Mouse (Mus musculus): ENCODE results near the gene Notch2.

Notch2 gene

DNA sequence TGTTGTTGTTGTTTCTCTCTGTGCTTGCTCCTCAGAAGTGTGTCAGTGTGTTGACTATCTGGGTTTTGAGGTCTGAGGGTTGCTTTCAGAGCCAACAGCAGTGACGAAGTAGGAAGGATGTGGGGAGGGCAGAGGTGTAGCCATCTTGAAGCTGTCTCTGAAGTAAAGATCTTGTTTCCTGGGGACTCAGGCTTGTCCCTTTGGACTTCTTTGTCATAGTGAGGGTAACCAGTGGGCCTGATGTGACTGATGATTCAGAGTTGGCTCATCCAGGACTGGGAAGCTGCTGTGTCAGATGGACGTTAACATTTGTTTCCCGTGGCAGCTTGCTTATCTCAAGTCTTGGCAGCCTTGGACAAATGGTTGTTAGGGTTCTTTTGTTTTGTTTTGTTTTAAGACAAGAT lies 14.0 kb downstream of the Notch2 start:
- no peak for ATAC-seq (ENCODE audit: insufficient number of reproducible peaks, low FRiP score, low TSS enrichment)

GRCm38 (mm10) chr3:98028072-98028471 lies 14.7 kb downstream of the Notch2 start:
- ATAC-seq (ENCODE audit: insufficient number of reproducible peaks, low FRiP score, low TSS enrichment): no peak

- ATAC-seq (ENCODE audit: insufficient number of reproducible peaks, low FRiP score, low TSS enrichment): no peak
Measured at GRCm38 (mm10) chr3:98028936-98029335, 15.6 kb downstream of the Notch2 start.

- no peak for ATAC-seq (ENCODE audit: insufficient number of reproducible peaks, low FRiP score, low TSS enrichment)
Measured at GRCm38 (mm10) chr3:98031104-98031503, 17.8 kb downstream of the Notch2 start.

GRCm38 (mm10) chr3:98032191-98032590 lies 18.9 kb downstream of the Notch2 start:
- no peak for ATAC-seq (ENCODE audit: insufficient number of reproducible peaks, low FRiP score, low TSS enrichment)

- ATAC-seq (ENCODE audit: insufficient number of reproducible peaks, low FRiP score, low TSS enrichment): no peak
Measured at GRCm38 (mm10) chr3:98032944-98033343, 19.6 kb downstream of the Notch2 start.

- ATAC-seq (ENCODE audit: insufficient number of reproducible peaks, low FRiP score, low TSS enrichment): no peak
Measured at GRCm38 (mm10) chr3:98034622-98035593, 21.6 kb downstream of the Notch2 start.

- ATAC-seq (ENCODE audit: insufficient number of reproducible peaks, low FRiP score, low TSS enrichment): no peak
Measured at GRCm38 (mm10) chr3:98036161-98036560, 22.8 kb downstream of the Notch2 start.

- ATAC-seq (ENCODE audit: insufficient number of reproducible peaks, low FRiP score, low TSS enrichment): no peak
Measured at GRCm38 (mm10) chr3:98037151-98037550, 23.8 kb downstream of the Notch2 start.

GRCm38 (mm10) chr3:98038658-98039057 lies 25.3 kb downstream of the Notch2 start:
- ATAC-seq (ENCODE audit: insufficient number of reproducible peaks, low FRiP score, low TSS enrichment): no peak

DNA sequence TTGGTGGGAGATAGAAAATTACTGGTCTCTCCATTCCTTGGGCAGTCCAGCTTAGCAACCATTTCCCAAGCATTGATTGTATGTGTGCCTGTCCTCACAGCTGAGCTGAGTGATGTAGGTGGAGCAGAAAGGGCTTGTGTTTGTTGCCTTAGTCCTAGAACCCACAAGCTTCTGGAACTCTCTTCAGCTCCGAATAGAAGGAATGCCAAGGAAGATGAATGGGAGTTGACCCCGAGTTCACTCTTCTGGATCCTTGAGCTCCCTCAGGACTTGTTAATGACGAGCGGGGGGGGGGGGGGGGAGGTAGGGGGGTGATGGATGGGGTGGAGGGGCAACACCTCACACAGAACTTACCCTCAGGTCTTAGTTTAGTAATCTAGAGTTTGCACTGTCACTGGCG lies 25.9 kb downstream of the Notch2 start:
- no peak for ATAC-seq (ENCODE audit: insufficient number of reproducible peaks, low FRiP score, low TSS enrichment)

DNA sequence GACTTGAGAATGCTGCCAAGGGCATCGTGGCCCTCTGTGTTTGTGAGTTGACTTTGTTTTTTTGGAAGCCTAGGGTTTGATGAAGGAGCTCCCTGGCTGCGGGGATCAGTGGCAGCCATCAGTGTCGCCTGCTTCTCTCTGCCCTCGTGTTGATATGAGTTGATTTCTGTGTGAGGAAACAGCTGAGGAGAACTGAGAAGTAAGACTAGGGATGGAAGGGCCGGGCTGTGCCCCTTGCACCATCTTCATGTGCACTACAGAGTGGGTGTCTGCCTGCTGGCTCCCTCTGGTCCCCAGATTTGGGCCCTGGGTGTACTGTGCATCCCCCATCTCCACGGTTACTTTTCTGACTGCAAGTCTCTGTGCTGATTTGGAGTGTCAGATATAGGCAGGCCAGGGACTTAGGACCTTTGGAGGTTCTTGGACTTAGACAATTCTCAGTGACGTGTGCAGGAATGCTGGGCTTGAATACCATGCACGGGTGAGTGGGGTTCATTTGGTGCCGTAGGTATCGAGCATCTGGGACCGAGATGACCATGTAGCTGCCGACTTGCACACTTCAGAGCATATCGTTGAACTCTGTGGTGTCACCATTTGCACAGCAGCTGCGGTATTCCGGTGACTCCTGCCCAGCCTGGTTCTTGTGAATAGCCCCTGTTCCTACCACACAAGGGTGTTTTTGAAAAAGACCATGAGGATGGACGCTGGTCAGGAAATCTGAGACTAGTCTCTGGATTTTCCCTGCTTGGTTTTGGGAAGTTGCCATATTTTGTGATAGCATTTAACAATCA lies 26.5 kb downstream of the Notch2 start:
- no peak for ATAC-seq (ENCODE audit: insufficient number of reproducible peaks, low FRiP score, low TSS enrichment)

DNA sequence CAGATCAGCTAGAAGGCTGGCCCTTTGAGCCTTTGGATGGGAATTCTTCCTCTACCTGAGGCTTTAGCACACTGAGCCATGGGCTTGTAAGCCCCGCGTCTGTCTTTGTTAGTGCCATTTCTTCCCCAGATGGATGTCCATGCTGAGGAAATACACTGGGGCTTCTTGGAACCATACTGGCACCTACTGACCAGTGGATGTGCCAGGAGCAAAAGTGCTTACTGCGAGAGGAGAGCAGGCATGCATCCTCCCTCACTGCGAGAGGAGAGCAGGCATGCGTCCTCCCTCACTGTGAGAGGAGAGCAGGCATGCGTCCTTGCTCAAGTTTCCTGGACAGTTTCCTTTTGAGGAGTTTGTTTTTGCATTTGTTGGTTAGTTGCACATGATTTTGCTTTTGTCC lies 27.5 kb downstream of the Notch2 start:
- no peak for ATAC-seq (ENCODE audit: insufficient number of reproducible peaks, low FRiP score, low TSS enrichment)

- no peak for ATAC-seq (ENCODE audit: insufficient number of reproducible peaks, low FRiP score, low TSS enrichment)
Measured at GRCm38 (mm10) chr3:98042301-98042700, 29.0 kb downstream of the Notch2 start.

DNA sequence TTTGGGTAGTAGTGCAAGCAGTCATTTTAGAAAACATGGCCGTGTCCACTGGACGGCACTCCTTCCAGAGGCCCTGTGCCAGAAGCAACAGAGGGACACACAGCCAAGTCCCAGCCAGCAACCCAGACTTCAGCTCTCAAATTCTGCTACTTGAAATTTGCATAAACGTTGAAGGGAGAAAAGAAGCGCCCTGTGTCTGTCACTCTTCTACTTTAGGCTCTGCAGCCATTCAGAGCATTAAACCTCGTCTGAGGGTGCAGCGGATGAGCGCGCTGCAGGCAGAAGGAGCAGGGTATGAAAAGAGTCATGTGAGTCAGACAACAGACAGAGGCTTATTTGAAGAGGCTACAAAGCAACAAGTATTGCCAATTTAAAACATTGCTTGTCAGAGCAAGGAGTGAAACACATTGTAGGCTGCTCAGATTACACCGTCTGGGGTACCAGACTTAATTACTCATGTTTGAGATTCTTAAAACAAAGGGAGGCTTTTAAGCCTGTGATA lies 29.7 kb downstream of the Notch2 start:
- no peak for ATAC-seq (ENCODE audit: insufficient number of reproducible peaks, low FRiP score, low TSS enrichment)

- ATAC-seq (ENCODE audit: insufficient number of reproducible peaks, low FRiP score, low TSS enrichment): no peak
Measured at GRCm38 (mm10) chr3:98043669-98044068, 30.3 kb downstream of the Notch2 start.

- ATAC-seq (ENCODE audit: insufficient number of reproducible peaks, low FRiP score, low TSS enrichment): no peak
Measured at GRCm38 (mm10) chr3:98044768-98045368, 31.5 kb downstream of the Notch2 start.

DNA sequence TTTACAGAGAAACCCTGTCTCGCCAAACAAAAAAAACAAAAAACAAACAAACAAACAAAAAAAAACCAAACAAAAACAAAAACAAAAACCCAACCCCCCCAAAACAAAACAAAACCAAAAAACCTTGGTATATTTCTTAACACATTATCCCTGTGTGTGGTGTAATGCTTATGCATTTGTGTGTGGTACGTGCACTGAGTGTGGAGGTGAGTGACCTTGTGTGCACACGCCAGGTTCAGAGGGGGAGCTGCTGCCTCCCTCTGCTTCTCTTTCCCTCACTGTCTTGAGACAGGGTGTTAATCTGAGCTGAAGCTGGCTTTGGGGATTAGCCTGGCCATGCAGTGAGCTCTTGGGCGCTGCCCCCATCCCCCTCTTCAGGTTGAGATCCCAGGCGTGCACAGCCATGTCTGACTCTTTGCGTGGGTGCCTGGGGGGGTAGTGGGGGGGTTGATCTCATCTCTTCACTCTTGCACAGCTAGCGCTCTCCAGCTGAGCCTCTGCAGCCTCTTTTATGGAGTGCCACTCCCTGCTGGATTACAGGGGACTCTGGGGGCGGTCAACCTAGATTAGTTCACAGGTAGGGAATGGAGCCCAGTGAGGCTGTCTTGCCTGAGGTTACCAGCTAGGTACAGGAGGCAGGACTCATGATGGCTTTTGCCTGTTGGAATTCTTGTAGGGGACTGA lies 32.3 kb downstream of the Notch2 start:
- ATAC-seq (ENCODE audit: insufficient number of reproducible peaks, low FRiP score, low TSS enrichment): no peak

DNA sequence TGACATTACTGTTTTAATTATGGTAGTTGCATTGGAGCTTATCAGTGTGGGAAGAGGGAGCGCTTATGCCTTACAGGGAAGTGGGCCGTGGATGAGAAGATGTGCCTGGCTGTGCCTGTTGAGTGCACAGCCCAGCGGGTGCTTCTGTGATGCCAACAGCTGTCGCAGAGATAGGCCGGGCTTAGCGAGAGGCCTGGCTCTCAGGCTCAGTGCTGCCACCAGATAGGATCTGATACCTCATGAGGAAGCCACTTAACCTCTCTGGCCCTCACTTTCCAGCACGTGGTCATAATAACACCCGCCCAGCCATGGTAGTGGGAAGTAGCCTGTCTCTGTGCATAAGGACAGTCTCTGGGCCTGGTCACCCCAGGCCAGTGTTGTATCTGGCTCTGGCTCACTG lies 33.0 kb downstream of the Notch2 start:
- no peak for ATAC-seq (ENCODE audit: insufficient number of reproducible peaks, low FRiP score, low TSS enrichment)

DNA sequence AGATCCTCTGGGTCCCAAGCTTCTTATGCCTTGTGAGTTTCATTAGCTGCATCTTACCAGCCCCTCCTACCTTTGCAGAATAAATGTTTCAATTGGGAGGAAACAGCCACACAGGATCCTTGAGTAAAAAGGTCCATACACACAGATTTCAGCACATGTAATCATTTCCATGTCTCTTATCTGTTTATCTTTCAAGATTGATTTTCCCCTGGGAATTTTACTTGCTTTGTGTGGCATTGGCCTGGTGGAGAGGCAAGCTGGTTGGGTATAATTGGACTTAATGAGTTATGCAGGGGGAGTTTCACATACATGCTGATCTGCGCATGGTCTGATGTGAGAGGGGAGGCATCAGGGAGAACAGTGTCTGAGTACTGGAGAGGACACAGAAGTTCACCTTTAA lies 36.3 kb downstream of the Notch2 start:
- ATAC-seq (ENCODE audit: insufficient number of reproducible peaks, low FRiP score, low TSS enrichment): no peak

All from cerebellum, adult (tissue).